9 mouse cellular contexts compared by ENCODE assay signal in genomic region chr12:30883986-30884621, GRCm38 (mm10). TPM values are rescaled to one million over a fixed set of nuclear protein-coding genes. Genes with fewer than 3 reads are reported as not detected.
A peak's percentile ranks its signal among the peaks of the same experiment; 100 is the strongest.
DNase-seq lines count a peak whose midpoint lies in the region; ATAC-seq lines count a peak whose summit lies in the region.
"Had no signal": no experiment of that assay in that cellular context is flagged by ENCODE, and none has a peak within 500 bp of the region (broad histone marks: within the 10 kb centered on the region; RNA-seq: fewer than 3 reads in every experiment).

Gene Alkal2, plus strand, starts transcription at chr12:30884322.

- ATAC-seq in embryonic facial prominence, embryonic 13.5 days (ENCODE audit: insufficient number of reproducible peaks, insufficient read depth, low FRiP score, low TSS enrichment, low read depth), result peak; percentile 32; the same call in 1 of the 2 replicates
- no peak for ATAC-seq in heart, embryonic 13.5 days (ENCODE audit: extremely low read depth, insufficient number of reproducible peaks, low FRiP score, low TSS enrichment)
- peak; percentile 70 for ATAC-seq in neural tube, embryonic 13.5 days (ENCODE audit: low read depth)

- peak within 1 kb of the TSS; percentile 57 for H3K4me3 ChIP-seq in embryonic facial prominence, embryonic 13.5 days
- peak within 1 kb of the TSS; percentile 58 for H3K4me3 ChIP-seq in heart, embryonic 13.5 days
- H3K4me3 ChIP-seq in neural tube, embryonic 13.5 days, result peak within 1 kb of the TSS; percentile 56

- H3K9ac ChIP-seq in embryonic facial prominence, embryonic 13.5 days, result peak within 1 kb of the TSS; percentile 72
- H3K9ac ChIP-seq in heart, embryonic 13.5 days, result peak within 1 kb of the TSS; percentile 48
- peak within 1 kb of the TSS; percentile 61 for H3K9ac ChIP-seq in neural tube, embryonic 13.5 days

- no peak within 1 kb of the TSS for H3K27ac ChIP-seq in embryonic facial prominence, embryonic 13.5 days
- H3K27ac ChIP-seq in heart, embryonic 13.5 days (replicated peaks), result no peak within 1 kb of the TSS
- no peak within 1 kb of the TSS for H3K27ac ChIP-seq in neural tube, embryonic 13.5 days (replicated peaks)
- H3K27ac ChIP-seq: macrophage had no signal

- H3K27me3 ChIP-seq in embryonic facial prominence, embryonic 13.5 days, result peaks cover 63% of the 10 kb centered on the region
- peaks cover 91% of the 10 kb centered on the region for H3K27me3 ChIP-seq in heart, embryonic 13.5 days (replicated peaks)
- H3K27me3 ChIP-seq in neural tube, embryonic 13.5 days, result peaks cover 55% of the 10 kb centered on the region

- peak; percentile 13 for DNase-seq in right cerebral cortex, postnatal 25 days
- no peak for DNase-seq in right cerebral cortex, adult 18-20 months
- peak; percentile 17 to 22 for DNase-seq in layer of hippocampus, postnatal 25 days (ENCODE audit: extremely low spot score in 1 of 2, low spot score in 1 of 2)
- no peak for DNase-seq in cerebellum, postnatal 4 days (ENCODE audit: low spot score in 2 of 2)
- no peak for DNase-seq in thymus, adult 18-20 months

- peaks cover 19% of the 10 kb centered on the region for H3K4me1 ChIP-seq in embryonic facial prominence, embryonic 13.5 days
- H3K4me1 ChIP-seq in heart, embryonic 13.5 days, result peaks cover 12% of the 10 kb centered on the region
- peaks cover 17% of the 10 kb centered on the region for H3K4me1 ChIP-seq in neural tube, embryonic 13.5 days (replicated peaks)

- H3K36me3 ChIP-seq in embryonic facial prominence, embryonic 13.5 days, result no peaks in the 10 kb centered on the region
- H3K36me3 ChIP-seq in heart, embryonic 13.5 days, result no peaks in the 10 kb centered on the region
- H3K36me3 ChIP-seq in neural tube, embryonic 13.5 days, result no peaks in the 10 kb centered on the region

- H3K9me3 ChIP-seq in embryonic facial prominence, embryonic 13.5 days, result no peaks in the 10 kb centered on the region
- H3K9me3 ChIP-seq in heart, embryonic 13.5 days, result no peaks in the 10 kb centered on the region
- no peaks in the 10 kb centered on the region for H3K9me3 ChIP-seq in neural tube, embryonic 13.5 days

- under 1% methylated on average over 54 of the region's 58 CpGs for WGBS in embryonic facial prominence, embryonic 13.5 days
- WGBS in heart, embryonic 13.5 days, result under 1% methylated on average over 58 of the region's 58 CpGs
- WGBS in neural tube, embryonic 13.5 days, result under 1% methylated on average over 58 of the region's 58 CpGs

- H3K4me2 ChIP-seq in embryonic facial prominence, embryonic 13.5 days, result peak within 1 kb of the TSS; percentile 100
- peak within 1 kb of the TSS; percentile 80 for H3K4me2 ChIP-seq in heart, embryonic 13.5 days
- peak within 1 kb of the TSS; percentile 99 for H3K4me2 ChIP-seq in neural tube, embryonic 13.5 days

RNA-seq across cellular contexts. Expression of gene Alkal2, which starts in this region (rescaled TPM):
- 7.3 and 8.4 TPM in 2 replicates for polyA plus RNA-seq in embryonic facial prominence, embryonic 13.5 days (2015; fragmentation: Nextera tagmentation; extraction: Ambion mirVana)
- 0.15 and 0.28 TPM in 2 replicates for polyA plus RNA-seq in heart, embryonic 13.5 days (2015; fragmentation: Nextera tagmentation; extraction: Ambion mirVana)
- total RNA-seq in layer of hippocampus, postnatal 25 days (2021), result 1 to 10 TPM; 3.4 to 4.6 TPM
- 0.29 TPM in 1 of 2 replicates, not detected in the other for polyA plus RNA-seq in neural tube, embryonic 13.5 days (2015; fragmentation: Nextera tagmentation; extraction: Ambion mirVana)
- polyA plus RNA-seq: macrophage had no signal

Comparison
In these comparisons a context has a peak if more than half of its experiments do, and no peak if none do; other contexts are left out.
1. DNase-seq: peak in right cerebral cortex, postnatal 25 days (single experiment) and layer of hippocampus, postnatal 25 days (2 of 2); none in right cerebral cortex, adult 18-20 months (single experiment), cerebellum, postnatal 4 days (0 of 2) and thymus, adult 18-20 months (0 of 2).
2. Peak in ATAC-seq, H3K4me3 ChIP-seq, H3K9ac ChIP-seq and H3K4me2 ChIP-seq in neural tube, embryonic 13.5 days; RNA of the gene not detected or under 1 TPM.
3. Peak in every context shown above with its lines, with median percentiles within 50 percentile points of each other: H3K4me2 ChIP-seq, H3K4me3 ChIP-seq and H3K9ac ChIP-seq.